Mouse (Mus musculus) hindbrain, embryonic 12.5 days (tissue): ENCODE results near the gene Focad. TPM values are rescaled to one million over a fixed set of nuclear protein-coding genes. Genes with fewer than 3 reads are reported as not detected.

Experiments used
- ATAC-seq: fragments of 200-750 bp; cut with Nextera tagmentation; 2 replicates; pipeline ENCODE4 v1.8.0; 2017; ENCODE audit warnings: moderate TSS enrichment; ENCODE audit not compliant: low FRiP score
- H3K27ac ChIP-seq: fragments of 300-500 bp; sonication (generic); 2 replicates; pipeline ENCODE4 v1.5.1; 2016; ENCODE audit warnings: mild to moderate bottlenecking
- H3K27me3 ChIP-seq: fragments of 300-500 bp; sonication (generic); 2 replicates; pipeline ENCODE4 v1.6.1; 2016; ENCODE audit warnings: mild to moderate bottlenecking
- H3K36me3 ChIP-seq: fragments of 300-500 bp; sonication (generic); 2 replicates; pipeline ENCODE4 v1.6.1; 2016; ENCODE audit warnings: mild to moderate bottlenecking
- H3K4me1 ChIP-seq: fragments of 300-500 bp; sonication (generic); 2 replicates; pipeline ENCODE4 v1.6.1; 2016
- H3K4me2 ChIP-seq: fragments of 300-500 bp; sonication (generic); replicated peaks from 2 replicates; pipeline ENCODE4 v1.6.1; 2016; ENCODE audit warnings: mild to moderate bottlenecking
- H3K4me3 ChIP-seq: fragments of 300-500 bp; sonication (generic); 2 replicates; pipeline ENCODE4 v1.5.1; 2016; ENCODE audit warnings: mild to moderate bottlenecking
- H3K9ac ChIP-seq: fragments of 300-500 bp; sonication (generic); 2 replicates; pipeline ENCODE4 v1.6.1; 2016; ENCODE audit warnings: mild to moderate bottlenecking, moderate library complexity
- H3K9me3 ChIP-seq: fragments of 300-500 bp; sonication (generic); replicated peaks from 2 replicates; pipeline ENCODE4 v1.6.1; 2016; ENCODE audit warnings: mild to moderate bottlenecking
- WGBS: fragments of 180-500 bp; shearing (Covaris S2); methylation state at CpG from one replicate; pipeline ENCODE4 v1.1.7; 2016; 5-methylcytosine and 5-hydroxymethylcytosine counted together
- polyA plus RNA-seq: library from polyadenylated mRNA; unstranded; fragments of >200 nt; fragmentation: Nextera tagmentation; extraction: Ambion mirVana; gene quantifications from 2 replicates; pipeline ENCODE4 v1.2.1, GENCODE M21; 2016

The Focad gene
- polyA plus RNA-seq, 1 experiment from 2014 or later = 13.7 TPM

- WGBS = 69% methylated on average over 3 of the region's 3 CpGs
Observed at GRCm38 (mm10) chr4:88299551-88299950, 205.1 kb downstream of the Focad start.

GRCm38 (mm10) chr4:88300832-88301621, 206.6 kb downstream of the Focad start:
- no peak overlapping the region for H3K27ac ChIP-seq
- H3K36me3 ChIP-seq = no peaks in the 10 kb centered on the region
- no peak overlapping the region for H3K4me3 ChIP-seq
- no peak for ATAC-seq
- no peak overlapping the region for H3K9ac ChIP-seq
- H3K4me2 ChIP-seq = no peak overlapping the region
- 83% methylated on average over 6 of the region's 6 CpGs for WGBS
- H3K27me3 ChIP-seq = no peaks in the 10 kb centered on the region
- no peaks in the 10 kb centered on the region for H3K4me1 ChIP-seq
- H3K9me3 ChIP-seq = no peaks in the 10 kb centered on the region

More at GRCm38 (mm10) chr4:88299551-88299950, 205.1 kb downstream of the Focad start:
- Histone ChIP-seq H3K27ac (no peak overlapping the region), H3K9ac (no peak overlapping the region), H3K9me3 (no peaks in the 10 kb centered on the region), H3K4me2 (no peak overlapping the region), H3K27me3 (no peaks in the 10 kb centered on the region), H3K36me3 (no peaks in the 10 kb centered on the region), H3K4me3 (no peak overlapping the region), H3K4me1 (no peaks in the 10 kb centered on the region)
- no peak for ATAC-seq

- no peak for ATAC-seq
- Histone ChIP-seq H3K27ac (no peak overlapping the region), H3K36me3 (no peaks in the 10 kb centered on the region), H3K4me3 (no peak overlapping the region), H3K9me3 (no peaks in the 10 kb centered on the region), H3K4me1 (no peaks in the 10 kb centered on the region), H3K27me3 (no peaks in the 10 kb centered on the region), H3K4me2 (no peak overlapping the region), H3K9ac (no peak overlapping the region)
Observed at GRCm38 (mm10) chr4:88302291-88302690, 207.9 kb downstream of the Focad start.

GRCm38 (mm10) chr4:88307691-88308090, 213.3 kb downstream of the Focad start:
- Histone ChIP-seq H3K9ac (no peak overlapping the region), H3K4me3 (no peak overlapping the region), H3K27ac (no peak overlapping the region), H3K4me2 (no peak overlapping the region), H3K4me1 (no peaks in the 10 kb centered on the region), H3K27me3 (no peaks in the 10 kb centered on the region), H3K36me3 (no peaks in the 10 kb centered on the region), H3K9me3 (no peaks in the 10 kb centered on the region)
- ATAC-seq = no peak
- 97% methylated on average over 3 of the region's 3 CpGs for WGBS

- H3K4me3 ChIP-seq = no peak overlapping the region
- no peaks in the 10 kb centered on the region for H3K4me1 ChIP-seq
- no peak overlapping the region for H3K4me2 ChIP-seq
- no peak for ATAC-seq
- H3K27ac ChIP-seq = no peak overlapping the region
- WGBS = 94% methylated on average over 10 of the region's 10 CpGs
- no peaks in the 10 kb centered on the region for H3K36me3 ChIP-seq
- no peaks in the 10 kb centered on the region for H3K27me3 ChIP-seq
- no peaks in the 10 kb centered on the region for H3K9me3 ChIP-seq
- H3K9ac ChIP-seq = no peak overlapping the region
Observed at GRCm38 (mm10) chr4:88308342-88309116, 214.1 kb downstream of the Focad start.

- 49% methylated on average over 2 of the region's 2 CpGs for WGBS
- Histone ChIP-seq H3K9ac (no peak overlapping the region), H3K27me3 (no peaks in the 10 kb centered on the region), H3K27ac (no peak overlapping the region), H3K4me2 (no peak overlapping the region), H3K36me3 (no peaks in the 10 kb centered on the region), H3K4me1 (no peaks in the 10 kb centered on the region), H3K9me3 (no peaks in the 10 kb centered on the region), H3K4me3 (no peak overlapping the region)
- ATAC-seq = no peak; the same call in 1 of the 2 replicates
Observed at GRCm38 (mm10) chr4:88309676-88310075, 215.2 kb downstream of the Focad start.

GRCm38 (mm10) chr4:88314898-88315297, 220.5 kb downstream of the Focad start:
- Histone ChIP-seq H3K9me3 (no peaks in the 10 kb centered on the region), H3K4me1 (no peaks in the 10 kb centered on the region), H3K36me3 (no peaks in the 10 kb centered on the region), H3K4me2 (no peak overlapping the region), H3K9ac (no peak overlapping the region), H3K4me3 (no peak overlapping the region), H3K27me3 (no peaks in the 10 kb centered on the region), H3K27ac (no peak overlapping the region)
- 91% methylated on average over 3 of the region's 3 CpGs for WGBS
- ATAC-seq = no peak

- Histone ChIP-seq H3K27ac (no peak overlapping the region), H3K9me3 (no peaks in the 10 kb centered on the region), H3K4me1 (no peaks in the 10 kb centered on the region), H3K9ac (no peak overlapping the region), H3K27me3 (no peaks in the 10 kb centered on the region), H3K4me3 (no peak overlapping the region), H3K4me2 (no peak overlapping the region), H3K36me3 (no peaks in the 10 kb centered on the region)
- ATAC-seq = no peak
- 83% methylated on average over 1 of the region's 1 CpGs for WGBS
Observed at GRCm38 (mm10) chr4:88320067-88320466, 225.6 kb downstream of the Focad start.

- H3K4me2 ChIP-seq = no peak overlapping the region
- 89% methylated on average over 5 of the region's 5 CpGs for WGBS
- no peaks in the 10 kb centered on the region for H3K4me1 ChIP-seq
- no peak overlapping the region for H3K9ac ChIP-seq
- H3K27me3 ChIP-seq = no peaks in the 10 kb centered on the region
- H3K4me3 ChIP-seq = no peak overlapping the region
- no peak for ATAC-seq
- no peak overlapping the region for H3K27ac ChIP-seq
- H3K36me3 ChIP-seq = no peaks in the 10 kb centered on the region
- no peaks in the 10 kb centered on the region for H3K9me3 ChIP-seq
Observed at GRCm38 (mm10) chr4:88325392-88325791, 231.0 kb downstream of the Focad start.

- H3K27ac ChIP-seq = no peak overlapping the region
- no peaks in the 10 kb centered on the region for H3K9me3 ChIP-seq
- H3K4me2 ChIP-seq = no peak overlapping the region
- no peak overlapping the region for H3K4me3 ChIP-seq
- no peaks in the 10 kb centered on the region for H3K27me3 ChIP-seq
- H3K36me3 ChIP-seq = no peaks in the 10 kb centered on the region
- no peak overlapping the region for H3K9ac ChIP-seq
- WGBS = 87% methylated on average over 4 of the region's 4 CpGs
- ATAC-seq = no peak
- 0 out of 2 replicates have a peak, but pooled peaks cover 5% of the 10 kb centered on the region for H3K4me1 ChIP-seq
Observed at GRCm38 (mm10) chr4:88334533-88334932, 240.1 kb downstream of the Focad start.

- Histone ChIP-seq H3K9ac (no peak overlapping the region), H3K9me3 (no peaks in the 10 kb centered on the region), H3K36me3 (no peaks in the 10 kb centered on the region), H3K4me1 (0 out of 2 replicates have a peak, but pooled peaks cover 5% of the 10 kb centered on the region), H3K27ac (no peak overlapping the region), H3K4me3 (no peak overlapping the region), H3K27me3 (no peaks in the 10 kb centered on the region), H3K4me2 (no peak overlapping the region)
- 70% methylated on average over 2 of the region's 2 CpGs for WGBS
- no peak for ATAC-seq
Observed at GRCm38 (mm10) chr4:88336753-88337152, 242.3 kb downstream of the Focad start.

GRCm38 (mm10) chr4:88337365-88337764, 242.9 kb downstream of the Focad start:
- no peak for ATAC-seq
- no peak overlapping the region for H3K4me3 ChIP-seq
- H3K4me1 ChIP-seq = 0 out of 2 replicates have a peak, but pooled peaks cover 5% of the 10 kb centered on the region
- WGBS = 68% methylated on average over 2 of the region's 2 CpGs
- H3K9me3 ChIP-seq = no peaks in the 10 kb centered on the region
- H3K4me2 ChIP-seq = no peak overlapping the region
- H3K36me3 ChIP-seq = no peaks in the 10 kb centered on the region
- H3K27ac ChIP-seq = no peak overlapping the region
- H3K9ac ChIP-seq = no peak overlapping the region
- H3K27me3 ChIP-seq = no peaks in the 10 kb centered on the region
